In the genomic region with DNA sequence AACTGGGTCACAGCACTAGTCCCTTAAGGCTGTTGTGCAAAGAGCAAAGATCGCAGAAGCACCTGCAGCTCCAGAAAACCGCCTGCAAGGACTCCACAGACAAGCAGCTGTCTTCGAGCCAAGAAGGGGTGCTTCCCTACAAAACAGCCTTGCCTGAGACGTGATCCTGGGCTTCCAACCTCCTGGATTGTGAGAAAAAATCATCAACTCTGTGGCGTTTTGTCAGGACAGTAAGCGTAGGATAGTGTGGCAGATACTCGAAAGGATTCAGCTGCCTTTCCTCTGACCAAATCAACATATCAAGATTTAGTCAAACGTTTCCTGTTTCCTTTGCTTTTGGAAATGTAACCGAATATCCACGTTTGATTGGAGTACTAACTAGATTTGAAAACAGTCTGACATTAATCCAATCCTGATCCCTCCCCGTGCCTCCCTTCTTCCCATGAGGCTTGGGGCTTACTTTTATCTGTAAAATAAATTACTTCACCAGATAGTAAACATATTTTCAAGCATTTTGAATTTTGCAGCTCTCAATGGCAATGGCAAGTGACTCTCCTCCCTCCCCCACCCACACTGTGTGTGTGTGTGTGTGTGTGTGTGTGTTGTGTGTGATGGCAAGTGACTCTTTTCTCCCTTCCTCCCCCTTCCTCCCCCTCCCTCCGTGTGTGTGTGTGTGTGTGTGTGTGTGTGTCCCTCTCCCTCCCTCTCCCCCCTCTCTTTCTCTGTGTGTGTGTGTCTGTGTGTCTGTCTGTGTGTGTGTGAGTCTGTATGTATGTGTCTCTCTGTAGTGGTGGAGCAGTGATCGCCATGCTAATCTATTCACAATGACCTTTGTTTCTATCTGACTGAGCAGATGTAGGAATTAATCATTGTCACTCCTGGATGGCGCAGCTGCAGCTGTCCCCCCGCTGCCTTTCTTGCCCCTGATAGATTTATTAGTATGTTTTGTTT, we compare ENCODE assay signal across 8 mouse cellular contexts. TPM values are rescaled to one million over a fixed set of nuclear protein-coding genes. Genes with fewer than 3 reads are reported as not detected.
DNase-seq lines count a peak whose midpoint lies in the region; ATAC-seq lines count a peak whose summit lies in the region.

No protein-coding gene starts in this region.

- no peaks in the 10 kb centered on the region for H3K9me3 ChIP-seq in hindbrain, embryonic 13.5 days
- H3K9me3 ChIP-seq in liver, embryonic 12.5 days (replicated peaks): no peaks in the 10 kb centered on the region

- H3K27ac ChIP-seq in hindbrain, embryonic 13.5 days: peak overlapping the region; percentile 88
- H3K27ac ChIP-seq in liver, embryonic 12.5 days: no peak overlapping the region

- 16% methylated on average over 14 of the region's 15 CpGs for WGBS in hindbrain, embryonic 13.5 days
- WGBS in liver, embryonic 12.5 days (ENCODE audit: insufficient replicate concordance): 24% methylated on average over 14 of the region's 15 CpGs

- peak; percentile 86 for ATAC-seq in hindbrain, embryonic 13.5 days (ENCODE audit: low FRiP score)
- ATAC-seq in liver, embryonic 12.5 days: no peak

- peak overlapping the region; percentile 64 for H3K9ac ChIP-seq in hindbrain, embryonic 13.5 days
- no peak overlapping the region for H3K9ac ChIP-seq in liver, embryonic 12.5 days

- H3K4me1 ChIP-seq in hindbrain, embryonic 13.5 days (replicated peaks): peaks cover 28% of the 10 kb centered on the region
- H3K4me1 ChIP-seq in liver, embryonic 12.5 days: peaks cover 15% of the 10 kb centered on the region

- DNase-seq in A20 (ENCODE audit: low read depth, low spot score) (peak; percentile 86), MN1 (ENCODE audit: low spot score) (peak; percentile 20)
- DNase-seq in thymus, postnatal 0 days (ENCODE audit: low spot score): peak; percentile 79
- DNase-seq in natural killer cell, adult 2 months (ENCODE audit: low spot score in 2 of 2): no peak
- no peak for DNase-seq in left cerebral cortex, adult 18-20 months (ENCODE audit: low spot score in 2 of 2)
- DNase-seq in lung, postnatal 25 days (ENCODE audit: low spot score): no peak

- no peaks in the 10 kb centered on the region for H3K27me3 ChIP-seq in hindbrain, embryonic 13.5 days
- H3K27me3 ChIP-seq in liver, embryonic 12.5 days (replicated peaks): no peaks in the 10 kb centered on the region

- no peak overlapping the region for H3K4me3 ChIP-seq in hindbrain, embryonic 13.5 days
- H3K4me3 ChIP-seq in liver, embryonic 12.5 days: no peak overlapping the region

- peak overlapping the region; percentile 27 for H3K4me2 ChIP-seq in hindbrain, embryonic 13.5 days
- 0 out of 2 replicates have a peak overlapping the region, but pooled peaks have one; percentile 0 for H3K4me2 ChIP-seq in liver, embryonic 12.5 days

- no peaks in the 10 kb centered on the region for H3K36me3 ChIP-seq in hindbrain, embryonic 13.5 days
- H3K36me3 ChIP-seq in liver, embryonic 12.5 days: no peaks in the 10 kb centered on the region

RNA-seq across cellular contexts. Expression of a gene that starts 47.3 kb away (rescaled TPM):
- 5.0 TPM in 2 replicates for polyA plus RNA-seq in hindbrain, embryonic 13.5 days (2015; fragmentation: Nextera tagmentation; extraction: Ambion mirVana)
- polyA plus RNA-seq in liver, embryonic 12.5 days (2016; fragmentation: Nextera tagmentation; extraction: Ambion mirVana): 0.07 TPM in 1 of 2 replicates, not detected in the other
- polyA plus RNA-seq in thymus, postnatal 0 days (2015; fragmentation: Nextera tagmentation; extraction: Ambion mirVana): 0.13 and 0.23 TPM in 2 replicates
- total RNA-seq in left cerebral cortex, adult 18-20 months (2021): under 1 TPM; 0.37 to 0.67 TPM

Comparison
In these comparisons a context has a peak if more than half of its experiments do, and no peak if none do; other contexts are left out.
1. DNase-seq: peak in A20 (single experiment), MN1 (single experiment) and thymus, postnatal 0 days (single experiment); none in natural killer cell, adult 2 months (0 of 2), left cerebral cortex, adult 18-20 months (0 of 2) and lung, postnatal 25 days (single experiment).